Mouse (Mus musculus): ENCODE measurements around the gene Rps29. TPM values are rescaled to one million over a fixed set of nuclear protein-coding genes. Genes with fewer than 3 reads are reported as not detected.

The Rps29 gene
- total RNA-seq, 2 experiments from 2014 or later, result 1,110 to 1,201 TPM

DNA sequence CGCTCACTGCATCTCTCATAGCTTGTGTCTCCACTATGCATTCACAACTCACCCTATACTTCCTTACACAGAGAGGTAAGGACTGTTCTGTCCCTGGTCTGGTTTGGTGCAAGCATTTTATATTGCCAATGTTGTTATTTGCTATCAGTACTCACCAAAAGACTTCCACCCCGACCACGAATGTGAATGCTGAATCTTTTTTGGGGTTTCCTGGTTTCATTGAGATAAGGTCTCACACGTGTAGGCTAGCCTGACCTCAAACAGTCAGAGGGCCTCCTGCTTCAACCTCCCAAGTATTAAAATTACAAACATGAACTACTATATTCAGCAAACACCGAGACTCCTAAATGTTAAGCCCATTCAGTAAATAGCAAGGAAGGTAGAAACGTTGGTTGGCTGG lies 27.7 kb downstream of the Rps29 start:
- DNase-seq (ENCODE audit: low spot score in 2 of 2), result no peak

DNA sequence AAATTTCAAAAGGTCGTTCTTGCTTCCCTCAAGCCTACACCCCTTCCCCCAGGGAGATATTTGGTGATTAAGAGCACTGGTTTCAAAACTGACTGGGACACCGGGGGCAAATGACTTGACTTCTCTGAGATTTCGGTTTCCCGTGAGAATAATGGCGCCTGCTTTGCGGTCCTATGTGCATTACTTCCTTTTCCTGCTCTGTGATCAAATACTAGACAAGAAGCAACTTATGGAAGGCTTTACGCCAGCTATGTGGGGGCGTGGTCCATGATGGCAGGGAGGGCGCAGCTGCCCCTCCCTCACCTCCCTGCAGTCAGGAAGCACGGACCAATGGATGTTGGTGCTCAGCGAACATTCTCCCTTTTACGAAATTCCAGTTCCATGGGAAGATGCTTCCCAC lies 28.5 kb downstream of the Rps29 start:
- DNase-seq (ENCODE audit: low spot score in 2 of 2), result no peak

DNA sequence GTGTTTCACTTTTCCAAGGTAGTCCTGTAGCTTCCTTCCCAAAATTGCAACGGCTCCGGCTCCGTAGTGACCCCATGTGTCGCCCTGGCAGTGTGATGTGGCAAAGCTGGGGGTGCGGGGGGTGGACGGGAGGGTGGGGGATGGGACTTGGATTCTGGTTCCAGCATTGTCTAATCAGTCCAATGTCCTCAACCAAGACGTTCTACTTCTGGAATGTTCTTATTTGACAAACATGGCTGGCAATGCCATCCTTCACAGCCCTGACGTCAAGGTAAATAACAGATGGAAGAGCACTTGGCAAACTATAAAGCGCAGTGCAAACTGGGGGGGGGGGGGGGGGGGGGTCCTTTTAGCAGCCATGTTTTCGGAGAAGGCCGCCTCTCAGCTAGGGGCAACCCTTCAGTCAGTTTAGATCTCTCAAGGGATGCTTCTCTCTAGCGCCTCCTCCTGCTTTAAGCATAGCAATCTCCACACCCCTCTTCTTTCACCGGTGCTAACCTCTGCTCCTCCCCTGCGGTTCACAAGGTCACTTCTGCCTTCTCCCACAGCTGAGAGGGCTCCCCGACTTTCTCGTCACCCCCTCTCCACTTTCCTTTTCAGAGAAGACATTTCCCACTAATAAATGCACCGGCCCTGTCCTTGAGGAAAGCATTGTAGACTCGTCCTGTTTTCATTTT lies 29.2 kb downstream of the Rps29 start:
- no peak for DNase-seq (ENCODE audit: low spot score in 2 of 2)

DNA sequence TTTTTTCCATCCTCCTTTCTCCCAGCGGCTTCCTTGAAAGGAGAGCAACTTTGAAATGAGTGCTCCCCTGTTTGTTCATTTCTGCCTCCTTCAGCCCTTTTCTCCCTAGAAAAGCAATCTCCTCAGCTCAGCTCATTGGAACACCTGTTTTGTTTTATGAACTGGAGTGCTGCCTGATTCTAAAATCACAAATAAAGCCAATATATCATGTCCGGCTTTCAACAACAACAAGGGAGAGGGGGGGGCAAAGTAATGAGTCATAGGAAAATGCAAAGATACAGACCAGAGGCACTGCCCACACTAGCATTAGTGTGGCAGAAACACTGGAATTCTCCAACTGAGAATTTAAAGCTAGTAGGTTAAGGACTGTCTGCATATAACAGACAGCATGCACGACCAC lies 31.4 kb downstream of the Rps29 start:
- no peak for DNase-seq (ENCODE audit: low spot score in 2 of 2)

DNA sequence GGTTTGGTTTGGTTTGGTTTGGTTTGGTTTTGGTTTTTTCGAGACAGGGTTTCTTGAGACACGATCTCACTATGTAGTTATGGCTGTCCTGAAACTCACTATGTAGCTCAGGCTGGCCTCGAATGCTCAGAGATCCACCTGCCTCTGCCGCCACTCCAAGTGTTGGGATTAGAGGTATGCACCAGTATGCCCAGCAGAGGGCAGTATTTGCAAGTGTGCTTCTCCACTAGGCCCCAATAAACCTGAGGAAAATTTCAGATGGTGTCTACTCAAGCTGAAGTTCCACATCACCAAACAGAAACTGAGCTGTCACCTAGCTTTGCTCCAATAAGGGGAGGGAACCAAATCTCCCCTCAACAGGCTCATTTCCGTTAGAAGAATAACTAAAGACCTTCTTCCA lies 31.8 kb downstream of the Rps29 start:
- no peak for DNase-seq (ENCODE audit: low spot score in 2 of 2)

DNA sequence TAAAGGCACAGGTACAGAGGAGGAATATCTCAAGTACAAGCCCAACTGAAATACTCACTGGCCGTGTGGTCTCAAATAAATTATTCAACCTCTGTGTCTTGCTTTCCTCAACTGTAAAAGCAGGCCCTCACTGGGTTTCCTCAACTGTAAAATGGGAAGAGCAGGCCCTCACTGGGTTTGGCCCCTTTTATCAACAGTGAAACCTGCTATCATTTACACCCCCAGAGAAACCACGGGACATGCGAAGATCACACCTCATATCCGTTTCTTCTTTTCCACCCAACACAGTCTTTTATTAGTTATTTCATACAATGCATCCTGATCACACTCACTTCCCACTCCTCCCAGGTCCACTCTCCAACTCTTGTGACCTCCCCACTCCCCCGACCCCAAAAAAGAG lies 33.9 kb downstream of the Rps29 start:
- DNase-seq (ENCODE audit: low spot score in 2 of 2), result no peak

DNA sequence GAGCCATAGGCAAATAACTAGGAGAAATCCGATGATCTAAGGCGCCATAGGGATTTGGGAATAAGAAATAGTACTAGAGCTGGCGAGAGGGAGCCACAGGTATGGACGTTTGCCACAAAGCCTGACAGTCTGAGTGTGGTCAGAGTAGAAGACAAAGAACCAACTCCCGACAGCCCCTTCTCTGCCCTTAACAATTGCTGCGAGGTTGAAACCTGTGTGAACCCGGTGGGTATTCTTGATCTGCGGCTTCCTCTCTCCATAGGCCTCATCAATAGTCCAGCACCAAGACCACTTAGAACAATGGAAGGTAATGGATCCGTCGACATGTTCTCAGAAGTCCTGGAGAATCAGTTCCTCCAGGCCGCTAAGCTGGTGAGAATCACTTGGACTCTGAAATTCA lies 36.2 kb downstream of the Rps29 start:
- DNase-seq (ENCODE audit: low spot score in 2 of 2), result no peak

DNA sequence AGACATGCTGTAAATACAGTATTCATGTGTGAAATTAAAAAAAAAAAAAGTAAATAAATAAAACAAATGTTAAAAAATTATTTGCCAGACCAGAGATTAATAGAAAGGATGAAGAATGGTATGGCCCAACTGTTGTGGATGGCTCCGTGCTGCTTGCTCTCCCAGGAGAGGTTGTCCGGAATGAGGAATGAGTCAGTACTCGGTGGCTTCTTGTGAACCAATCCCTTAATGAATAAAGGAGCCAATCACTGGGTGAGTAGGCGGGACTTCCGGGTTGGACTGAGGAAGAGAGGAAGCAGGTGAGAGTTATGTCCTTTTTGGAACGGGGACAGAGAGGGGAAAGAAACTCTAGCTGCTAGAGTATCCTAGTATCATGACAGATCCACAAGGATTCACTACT lies 39.1 kb downstream of the Rps29 start:
- no peak for DNase-seq (ENCODE audit: low spot score in 2 of 2)

Small RNA genes within 50 kb of the gene (microRNA-seq; reads per million reads assigned to microRNA genes)
- 0 reads per million in 2 experiments for gene Gm47287
- 1.2 to 1.8 reads per million in 2 experiments for gene Gm47295

Other genes with a start within 250 kb of the Rps29 start
- gene Lrr1, start 9.6 kb upstream of the Rps29 start, total RNA-seq (2021), result under 1 TPM; 0.80 to 0.85 TPM
- gene Rpl36al, start 24.9 kb upstream of the Rps29 start, total RNA-seq (2021), result 100 to 1,000 TPM; 243 to 248 TPM
- 10 to 100 TPM; 34.9 to 35.3 TPM for gene Mgat2, start 25.0 kb upstream of the Rps29 start, total RNA-seq (2021)
- 1 to 10 TPM; 4.0 to 6.5 TPM for gene Gm49383, start 37.9 kb upstream of the Rps29 start, total RNA-seq (2021)
- gene Dnaaf2, start 39.2 kb upstream of the Rps29 start, total RNA-seq (2021), result 1 to 10 TPM; 2.5 to 2.6 TPM
- gene Gm49384, start 45.1 kb upstream of the Rps29 start, total RNA-seq (2021), result 1 to 10 TPM; 6.5 TPM
- 1 to 10 TPM; 1.0 to 1.3 TPM for gene Pole2, start 69.0 kb upstream of the Rps29 start, total RNA-seq (2021)
- 10 to 100 TPM; 14.2 to 16.2 TPM for gene Klhdc1, start 82.0 kb upstream of the Rps29 start, total RNA-seq (2021)
- gene Klhdc2, start 137.5 kb upstream of the Rps29 start, total RNA-seq (2021), result 100 to 1,000 TPM; 132 to 134 TPM
- 10 to 100 TPM; 44.7 to 52.6 TPM for gene Nemf, start 198.0 kb upstream of the Rps29 start, total RNA-seq (2021)
- 10 to 100 TPM; 64.8 to 69.0 TPM for gene Arf6, start 213.0 kb upstream of the Rps29 start, total RNA-seq (2021)
- 1 to 10 TPM; 1.2 to 1.5 TPM for gene Gm9887, start 213.3 kb upstream of the Rps29 start, total RNA-seq (2021)